Mouse (Mus musculus) activated CD4-positive, CD25-positive, alpha-beta regulatory T cell (primary cell): ENCODE results near the gene Gm13090. TPM values are rescaled to one million over a fixed set of nuclear protein-coding genes. Genes with fewer than 3 reads are reported as not detected.

Experiments
- polyA plus RNA-seq, 2 experiments: library from polyadenylated mRNA; unstranded; fragments of 100-300 nt; shearing (Covaris generic); gene quantifications; one replicate each; pipeline ENCODE4 v1.2.1; 2017

Gene Gm13090
- not detected for polyA plus RNA-seq

DNA sequence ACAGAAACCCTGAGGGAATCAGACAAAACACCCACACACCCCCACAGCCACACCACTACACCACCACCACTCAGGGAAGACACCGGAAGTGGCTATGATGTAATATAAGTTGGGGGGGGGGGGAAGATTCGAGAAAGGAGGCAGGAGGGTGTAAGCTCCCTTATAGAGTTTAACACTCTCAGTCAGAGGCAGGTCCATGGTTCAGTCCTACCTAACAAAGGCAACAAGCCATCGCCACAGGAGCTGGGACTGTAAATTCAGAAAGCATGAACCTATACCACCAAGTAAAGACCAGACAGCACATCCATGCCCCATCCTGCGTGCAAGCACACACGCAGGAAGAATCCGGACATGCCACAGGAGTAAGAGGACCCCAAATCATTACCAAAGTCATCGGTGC is at the start of gene Gm13090:
TSS of gene Gm13090 (plus strand) at position 301 of the 400 bp plus-strand sequence.

GRCm38 (mm10) chr4:151044037-151044943 is 45.1 kb upstream of the Gm13090 start, which contains the start of gene Per3:
Per3 (minus strand) TSS chr4:151044665.

GRCm38 (mm10) chr4:151057347-151058321 is 31.7 kb upstream of the Gm13090 start, which contains the start of gene Vamp3:
Vamp3 (minus strand) TSS chr4:151057963.

Other genes with a start within 250 kb of the Gm13090 start
- gene Errfi1, start 235.7 kb upstream of the Gm13090 start, polyA plus RNA-seq: 10 to 100 TPM in 1 of 2 experiments, 1 to 10 TPM in 1; 6.2 to 10.2 TPM
- 100 to 1,000 TPM; 325 to 397 TPM for gene Park7, start 175.1 kb upstream of the Gm13090 start, polyA plus RNA-seq
- gene Tnfrsf9, start 175.0 kb upstream of the Gm13090 start, polyA plus RNA-seq: 100 to 1,000 TPM in 1 of 2 experiments, 10 to 100 TPM in 1; 69.3 to 289 TPM
- under 1 TPM in 1 of 2 experiments, not detected in 1; 0.45 TPM for gene Uts2, start 92.5 kb upstream of the Gm13090 start, polyA plus RNA-seq
- 1 to 10 TPM; 1.9 to 2.3 TPM for gene Per3, start 44.9 kb upstream of the Gm13090 start, polyA plus RNA-seq
- 10 to 100 TPM; 63.7 to 74.6 TPM for gene Vamp3, start 31.6 kb upstream of the Gm13090 start, polyA plus RNA-seq